Mouse (Mus musculus) mouse embryonic stem cell (cell line): Measurements from ENCODE around the gene Nup210.

ENCODE experiments used
- in situ Hi-C, 2 experiments: fragments of 300-500 bp; cut with MboI; formaldehyde crosslinking; loops; 1 replicate in 1 of 2; 3 replicates in 1 of 2; pipeline ENCODE4 v1.14.3; 2019 to 2020; ENCODE audit warnings: low sequenced_read_pairs in 2 of 2, low pct_unique_long_range_greater_than_20kb in 1 of 2, mixed read lengths in 1 of 2; ENCODE audit not compliant: unreplicated experiment in 1 of 2

Gene Nup210

GRCm38 (mm10) chr6:91003310-91003995, 113.2 kb downstream of the Nup210 start:
- in situ Hi-C loops: no loop called here

GRCm38 (mm10) chr6:91001566-91001965, 115.1 kb downstream of the Nup210 start:
- in situ Hi-C loops: no loop called here

GRCm38 (mm10) chr6:91000819-91001525, 115.7 kb downstream of the Nup210 start:
- in situ Hi-C loops: no loop called here

GRCm38 (mm10) chr6:90999176-90999575, 117.5 kb downstream of the Nup210 start:
- in situ Hi-C loops: no loop called here

GRCm38 (mm10) chr6:90997025-90997424, 119.6 kb downstream of the Nup210 start:
- in situ Hi-C loops: no loop called here

GRCm38 (mm10) chr6:90996181-90996580, 120.4 kb downstream of the Nup210 start:
- in situ Hi-C loops: no loop called here

- in situ Hi-C loops: no loop called here
These were observed 127.8 kb downstream of the Nup210 start, which contains the start of gene Iqsec1 for GRCm38 (mm10) chr6:90988648-90989317. Gene Iqsec1 (minus strand): TSS chr6:90988685.

GRCm38 (mm10) chr6:90988299-90988625, 128.4 kb downstream of the Nup210 start:
- in situ Hi-C loops: no loop called here

GRCm38 (mm10) chr6:90987561-90988298, 128.9 kb downstream of the Nup210 start:
- in situ Hi-C loops: no loop called here

- in situ Hi-C loops: no loop called here
These were observed 132.5 kb downstream of the Nup210 start for GRCm38 (mm10) chr6:90984101-90984500.

- in situ Hi-C loops: no loop called here
These were observed 142.3 kb downstream of the Nup210 start for GRCm38 (mm10) chr6:90974279-90974678.

GRCm38 (mm10) chr6:90969341-90969871, 147.2 kb downstream of the Nup210 start:
- in situ Hi-C loops: no loop called here
